ENCODE assay signal across 9 mouse cellular contexts in the genomic region with DNA sequence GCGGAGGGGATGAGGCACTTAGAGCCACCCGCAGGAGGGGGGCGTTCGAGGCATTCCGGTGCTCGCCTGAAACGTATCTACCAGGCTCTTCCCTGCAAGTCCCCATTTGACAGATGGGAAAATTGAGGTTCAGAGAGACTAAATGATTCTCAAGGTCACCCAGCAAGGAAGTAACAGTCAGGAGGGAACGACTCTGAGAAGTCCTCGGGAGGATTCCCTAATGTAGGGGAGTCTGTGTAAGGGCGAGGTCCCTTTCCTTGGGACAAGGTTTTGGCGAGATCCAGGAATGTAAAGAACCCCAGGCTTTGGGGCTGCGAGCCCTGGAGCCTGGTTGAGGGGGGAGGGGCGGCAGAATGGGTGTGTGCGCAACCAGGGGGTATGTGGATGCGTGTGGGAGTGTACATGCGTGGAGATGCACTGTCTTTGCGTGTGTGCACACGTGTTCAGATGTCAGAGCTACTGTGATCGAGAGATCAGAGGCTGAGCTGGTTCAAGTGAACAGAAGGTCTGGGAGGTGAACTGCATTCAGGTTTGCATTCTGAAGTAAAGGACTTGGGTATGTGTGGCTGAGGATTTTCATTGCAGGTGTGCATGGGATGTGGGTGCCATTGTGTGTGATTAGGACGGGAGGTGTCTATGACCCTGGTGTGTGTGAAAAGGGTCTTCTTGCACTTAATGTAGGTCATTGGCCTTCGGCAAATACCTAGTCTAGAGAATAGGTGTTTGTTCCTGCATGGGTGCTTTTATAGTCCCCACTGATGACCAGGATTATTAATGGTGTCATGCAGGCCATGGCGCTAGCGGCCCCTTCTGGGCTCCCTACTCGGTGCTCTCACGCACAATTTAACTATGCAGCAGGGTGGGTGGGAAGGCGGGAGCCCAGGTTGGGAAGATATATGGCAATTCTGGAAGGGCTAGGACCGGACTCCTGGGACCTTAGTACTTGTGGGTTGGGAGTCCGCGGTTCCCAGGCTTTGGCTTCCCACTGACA. TPM values are rescaled to one million over a fixed set of nuclear protein-coding genes. Genes with fewer than 3 reads are reported as not detected.
DNase-seq lines count a peak whose midpoint lies in the region; ATAC-seq and TF ChIP-seq lines count a peak whose summit lies in the region.
"Had no signal": no experiment of that assay in that cellular context is flagged by ENCODE, and none has a peak within 500 bp of the region (broad histone marks: within the 10 kb centered on the region; RNA-seq: fewer than 3 reads in every experiment).

No protein-coding gene starts in this region.

- DNase-seq in liver, adult 2 months (ENCODE audit: extremely low read depth, low read depth, low spot score) = no peak
- DNase-seq in liver = no peak
- DNase-seq in brain, embryonic 14.5 days (ENCODE audit: low read depth) = peak; percentile 40
- no peak for DNase-seq in liver, postnatal 0 days
- peak; percentile 76 for DNase-seq in splenic B cell, adult 2 months (ENCODE audit: low read depth, low spot score)
- no peak for DNase-seq in frontal cortex, postnatal 36 days (ENCODE audit: low spot score in 2 of 2)
- DNase-seq in layer of hippocampus, adult 9-11 months = no peak

- peak overlapping the region; percentile 98 for H3K4me2 ChIP-seq in hindbrain, embryonic 13.5 days
- peak overlapping the region; percentile 94 for H3K4me2 ChIP-seq in liver, postnatal 0 days (ENCODE audit: low read depth, low read length)

- H3K27me3 ChIP-seq in liver, adult 2 months (ENCODE audit: control insufficient read depth, insufficient read depth, low read length) = no peaks in the 10 kb centered on the region
- H3K27me3 ChIP-seq in hindbrain, embryonic 13.5 days = peaks cover 32% of the 10 kb centered on the region
- H3K27me3 ChIP-seq in liver, postnatal 0 days (ENCODE audit: insufficient read depth, low read length) = peaks cover 22% of the 10 kb centered on the region
- H3K27me3 ChIP-seq in splenic B cell, adult 2 months (ENCODE audit: control insufficient read depth, insufficient read depth, low read length, poor library complexity, severe bottlenecking) = no peaks in the 10 kb centered on the region

- H3K4me1 ChIP-seq in liver, adult 2 months (ENCODE audit: control insufficient read depth, insufficient read depth, low read length) = no peaks in the 10 kb centered on the region; the same call in 1 of the 2 replicates
- peaks cover 48% of the 10 kb centered on the region for H3K4me1 ChIP-seq in hindbrain, embryonic 13.5 days (replicated peaks)
- peaks cover 33% of the 10 kb centered on the region for H3K4me1 ChIP-seq in liver, postnatal 0 days (ENCODE audit: insufficient read depth)

- peak overlapping the region; percentile 56 for H3K27ac ChIP-seq in liver, adult 2 months (replicated peaks; ENCODE audit: insufficient read depth, low read depth, low read length)
- H3K27ac ChIP-seq in hindbrain, embryonic 13.5 days = peak overlapping the region; percentile 79; the same call in 1 of the 2 replicates
- H3K27ac ChIP-seq in liver, postnatal 0 days (ENCODE audit: low read depth) = peak overlapping the region; percentile 93

- peak; percentile 22; the same call in 1 of the 2 replicates for ATAC-seq in hindbrain, embryonic 13.5 days (ENCODE audit: low FRiP score)
- no peak for ATAC-seq in liver, postnatal 0 days

- no peaks in the 10 kb centered on the region for H3K79me2 ChIP-seq in liver, adult 2 months (ENCODE audit: control insufficient read depth, insufficient read depth, low read length)

- H3K9me3 ChIP-seq in hindbrain, embryonic 13.5 days = no peaks in the 10 kb centered on the region
- H3K9me3 ChIP-seq in liver, postnatal 0 days (ENCODE audit: low read length) = no peaks in the 10 kb centered on the region

- WGBS in liver, adult 2 months = 11% methylated on average over 29 of the region's 29 CpGs
- WGBS in hindbrain, embryonic 13.5 days = 3% methylated on average over 29 of the region's 29 CpGs
- 2% methylated on average over 29 of the region's 29 CpGs for whole genome bisulfite sequencing in liver, postnatal 0 days (ENCODE audit: insufficient replicate concordance)

- H3K9ac ChIP-seq in liver, adult 2 months (ENCODE audit: low read depth, low read length) = peak overlapping the region; percentile 75
- peak overlapping the region; percentile 80 for H3K9ac ChIP-seq in hindbrain, embryonic 13.5 days
- peak overlapping the region; percentile 69 for H3K9ac ChIP-seq in liver, postnatal 0 days (replicated peaks)

- no peak for TF ChIP-seq CTCF in liver, adult 2 months (IDR thresholded peaks at IDR 0.05; ENCODE audit: low read depth, low read length)
- no peak for TF ChIP-seq CTCF in brain, embryonic 14.5 days (IDR thresholded peaks at IDR 0.05; ENCODE audit: borderline replicate concordance, extremely low read depth, insufficient read depth, insufficient read length)
- TF ChIP-seq CTCF in liver, postnatal 0 days (IDR thresholded peaks at IDR 0.05; ENCODE audit: low read depth) = peak; percentile 34

- TF ChIP-seq EP300 in liver, postnatal 0 days (IDR thresholded peaks at IDR 0.05; ENCODE audit: low read depth) = no peak

- H3K36me3 ChIP-seq in liver, adult 2 months (ENCODE audit: control insufficient read depth, insufficient read depth, low read length) = no peaks in the 10 kb centered on the region
- no peaks in the 10 kb centered on the region for H3K36me3 ChIP-seq in hindbrain, embryonic 13.5 days
- H3K36me3 ChIP-seq in liver, postnatal 0 days (replicated peaks; ENCODE audit: insufficient read depth, low read length) = peaks cover 9% of the 10 kb centered on the region
- H3K36me3 ChIP-seq in splenic B cell, adult 2 months (ENCODE audit: control insufficient read depth, insufficient read depth, low read length, poor library complexity, severe bottlenecking) = peaks cover 16% of the 10 kb centered on the region

- TF ChIP-seq POLR2A in liver, adult 2 months (IDR thresholded peaks at IDR 0.05; ENCODE audit: extremely low read depth, insufficient read depth, low read length) = no peak
- TF ChIP-seq POLR2A in brain, embryonic 14.5 days (IDR thresholded peaks at IDR 0.05; ENCODE audit: borderline replicate concordance, extremely low read depth, insufficient read depth, insufficient read length, poor library complexity, severe bottlenecking) = no peak

- H3K4me3 ChIP-seq in liver, adult 2 months (ENCODE audit: insufficient read depth, low read depth, low read length) = peak overlapping the region; percentile 56
- peak overlapping the region; percentile 62 for H3K4me3 ChIP-seq in hindbrain, embryonic 13.5 days
- H3K4me3 ChIP-seq in liver, postnatal 0 days (ENCODE audit: low read depth, low read length) = peak overlapping the region; percentile 63

RNA-seq across cellular contexts. Expression of a gene that starts 1.3 kb away (rescaled TPM):
- total RNA-seq in liver, adult 2 months (2014; rRNA removed) = 19.9 and 23.4 TPM in 2 replicates
- 36.5 and 39.5 TPM in 2 replicates for polyA plus RNA-seq in liver, adult 2 months (2012; rRNA removed)
- polyA plus RNA-seq in brain, embryonic 14.5 days (2012; rRNA removed) = 46.0 and 53.1 TPM in 2 replicates
- 42.0 and 43.2 TPM in 2 replicates for polyA plus RNA-seq in hindbrain, embryonic 13.5 days (2015; fragmentation: Nextera tagmentation; extraction: Ambion mirVana)
- polyA plus RNA-seq in liver, postnatal 0 days (2015; fragmentation: Nextera tagmentation; extraction: Ambion mirVana) = 90.7 and 93.5 TPM in 2 replicates

RNA-seq across cellular contexts. Expression of a gene that starts 16.2 kb away (rescaled TPM):
- 0.94 and 1.6 TPM in 2 replicates for total RNA-seq in liver, adult 2 months (2014; rRNA removed)
- 1.1 and 2.3 TPM in 2 replicates for polyA plus RNA-seq in liver, adult 2 months (2012; rRNA removed)
- 2.1 and 2.9 TPM in 2 replicates for polyA plus RNA-seq in brain, embryonic 14.5 days (2012; rRNA removed)
- polyA plus RNA-seq in hindbrain, embryonic 13.5 days (2015; fragmentation: Nextera tagmentation; extraction: Ambion mirVana) = 4.9 and 5.7 TPM in 2 replicates
- polyA plus RNA-seq in liver, postnatal 0 days (2015; fragmentation: Nextera tagmentation; extraction: Ambion mirVana) = 2.5 and 8.9 TPM in 2 replicates

RNA-seq across cellular contexts. Expression of a gene that starts 18.1 kb away (rescaled TPM):
- 0.28 and 1.1 TPM in 2 replicates for total RNA-seq in liver, adult 2 months (2014; rRNA removed)
- polyA plus RNA-seq in liver, adult 2 months (2012; rRNA removed) = 1.2 and 2.4 TPM in 2 replicates
- 159 and 311 TPM in 2 replicates for polyA plus RNA-seq in brain, embryonic 14.5 days (2012; rRNA removed)
- polyA plus RNA-seq in hindbrain, embryonic 13.5 days (2015; fragmentation: Nextera tagmentation; extraction: Ambion mirVana) = 23.5 and 27.7 TPM in 2 replicates
- 0.96 and 0.97 TPM in 2 replicates for polyA plus RNA-seq in liver, postnatal 0 days (2015; fragmentation: Nextera tagmentation; extraction: Ambion mirVana)
- total RNA-seq: common myeloid progenitor, adult 5-6 weeks had no signal

RNA-seq across cellular contexts. Expression of a gene that starts 36.9 kb away (rescaled TPM):
- 28.5 and 34.8 TPM in 2 replicates for total RNA-seq in liver, adult 2 months (2014; rRNA removed)
- polyA plus RNA-seq in liver, adult 2 months (2012; rRNA removed) = 45.7 and 62.8 TPM in 2 replicates
- 147 and 220 TPM in 2 replicates for polyA plus RNA-seq in brain, embryonic 14.5 days (2012; rRNA removed)
- 103 and 107 TPM in 2 replicates for polyA plus RNA-seq in hindbrain, embryonic 13.5 days (2015; fragmentation: Nextera tagmentation; extraction: Ambion mirVana)
- polyA plus RNA-seq in liver, postnatal 0 days (2015; fragmentation: Nextera tagmentation; extraction: Ambion mirVana) = 34.6 and 35.7 TPM in 2 replicates

RNA-seq across cellular contexts. Expression of a gene that starts 59.5 kb away (rescaled TPM):
- total RNA-seq in liver, adult 2 months (2014; rRNA removed) = 12.8 and 17.1 TPM in 2 replicates
- polyA plus RNA-seq in liver, adult 2 months (2012; rRNA removed) = 33.0 and 39.1 TPM in 2 replicates
- 110 and 154 TPM in 2 replicates for polyA plus RNA-seq in brain, embryonic 14.5 days (2012; rRNA removed)
- polyA plus RNA-seq in hindbrain, embryonic 13.5 days (2015; fragmentation: Nextera tagmentation; extraction: Ambion mirVana) = 17.5 and 17.6 TPM in 2 replicates
- 5.6 and 5.7 TPM in 2 replicates for polyA plus RNA-seq in liver, postnatal 0 days (2015; fragmentation: Nextera tagmentation; extraction: Ambion mirVana)

Comparison
In these comparisons a context has a peak if more than half of its experiments do, and no peak if none do; other contexts are left out.
1. DNase-seq: peak in brain, embryonic 14.5 days (single experiment) and splenic B cell, adult 2 months (single experiment); none in liver, adult 2 months (single experiment), liver (single experiment), liver, postnatal 0 days (single experiment), frontal cortex, postnatal 36 days (0 of 2) and layer of hippocampus, adult 9-11 months (single experiment).
2. Peak in every context shown above with its lines, with median percentiles within 50 percentile points of each other: H3K27ac ChIP-seq, H3K4me3 ChIP-seq and H3K9ac ChIP-seq.